Mouse (Mus musculus) limb, embryonic 10.5 days (tissue): ENCODE data around the gene Bpifc. TPM values are rescaled to one million over a fixed set of nuclear protein-coding genes. Genes with fewer than 3 reads are reported as not detected.
A peak's percentile ranks its signal among the peaks of the same experiment; 100 is the strongest.

Experiments
- DNase-seq: peaks from one replicate; pipeline ENCODE4 v3.0.0-alpha.2; 2017; ENCODE audit warnings: low spot score
- H3K27ac ChIP-seq: fragments of 300-500 bp; sonication (generic); 2 replicates; pipeline ENCODE4 v1.5.1; 2016; ENCODE audit warnings: mild to moderate bottlenecking
- H3K27me3 ChIP-seq: fragments of 300-500 bp; sonication (generic); 2 replicates; pipeline ENCODE4 v1.6.1; 2016; ENCODE audit warnings: low read depth, mild to moderate bottlenecking; ENCODE audit not compliant: poor library complexity, severe bottlenecking
- H3K36me3 ChIP-seq: fragments of 300-500 bp; sonication (generic); 2 replicates; pipeline ENCODE4 v1.6.1; 2016; ENCODE audit warnings: mild to moderate bottlenecking, moderate library complexity
- H3K4me1 ChIP-seq: fragments of 300-500 bp; sonication (generic); 2 replicates; pipeline ENCODE4 v1.6.1; 2016
- H3K4me3 ChIP-seq: fragments of 300-500 bp; sonication (generic); 2 replicates; pipeline ENCODE4 v1.5.1; 2016; ENCODE audit warnings: mild to moderate bottlenecking, moderate library complexity
- H3K9me3 ChIP-seq: fragments of 300-500 bp; sonication (generic); replicated peaks from 2 replicates; pipeline ENCODE4 v1.6.1; 2016; ENCODE audit warnings: mild to moderate bottlenecking
- WGBS: fragments of 180-500 bp; shearing (Covaris S2); methylation state at CpG from one replicate; pipeline ENCODE4 v1.1.7; 2016; 5-methylcytosine and 5-hydroxymethylcytosine counted together
- polyA plus RNA-seq: library from polyadenylated mRNA; unstranded; fragments of >200 nt; fragmentation: Nextera tagmentation; extraction: Ambion mirVana; gene quantifications from 2 replicates; pipeline ENCODE4 v1.2.1, GENCODE M21; 2016

Bpifc gene
- polyA plus RNA-seq, result not detected in 2 replicates

- H3K27me3 ChIP-seq, result no peaks in the 10 kb centered on the region
- H3K4me3 ChIP-seq, result no peak within 1 kb of the TSS
- no peaks in the 10 kb centered on the region for H3K36me3 ChIP-seq
- H3K9me3 ChIP-seq, result no peaks in the 10 kb centered on the region
- H3K27ac ChIP-seq, result no peak within 1 kb of the TSS
- WGBS, result 99% methylated on average over 2 of the region's 2 CpGs
- H3K4me1 ChIP-seq, result no peaks in the 10 kb centered on the region
- no peak for DNase-seq
Measured at GRCm38 (mm10) chr10:86011781-86012180, at the start of gene Bpifc. TSS of gene Bpifc (minus strand) at chr10:86011895.

- no peaks in the 10 kb centered on the region for H3K27me3 ChIP-seq
- peaks cover 6% of the 10 kb centered on the region; the same call in 1 of the 2 replicates for H3K36me3 ChIP-seq
- no peak overlapping the region for H3K27ac ChIP-seq
- no peaks in the 10 kb centered on the region for H3K9me3 ChIP-seq
- peaks cover 17% of the 10 kb centered on the region for H3K4me1 ChIP-seq
- no peak overlapping the region for H3K4me3 ChIP-seq
- 74% methylated on average over 3 of the region's 3 CpGs for WGBS
- DNase-seq, result no peak
Measured at GRCm38 (mm10) chr10:86060267-86060666, 48.6 kb upstream of the Bpifc start.

- peaks cover 6% of the 10 kb centered on the region; the same call in 1 of the 2 replicates for H3K36me3 ChIP-seq
- H3K9me3 ChIP-seq, result no peaks in the 10 kb centered on the region
- H3K4me3 ChIP-seq, result no peak overlapping the region
- DNase-seq, result no peak
- H3K4me1 ChIP-seq, result peaks cover 10% of the 10 kb centered on the region
- WGBS, result 67% methylated on average over 2 of the region's 2 CpGs
- peak overlapping the region; percentile 14; the same call in 1 of the 2 replicates for H3K27ac ChIP-seq
- no peaks in the 10 kb centered on the region for H3K27me3 ChIP-seq
Measured at GRCm38 (mm10) chr10:86057712-86058111, 46.0 kb upstream of the Bpifc start.

GRCm38 (mm10) chr10:86057286-86057685 is 45.6 kb upstream of the Bpifc start:
- DNase-seq, result no peak
- no peak overlapping the region for H3K4me3 ChIP-seq
- no peaks in the 10 kb centered on the region for H3K9me3 ChIP-seq
- H3K27ac ChIP-seq, result peak overlapping the region; percentile 14; the same call in 1 of the 2 replicates
- WGBS, result 81% methylated on average over 11 of the region's 11 CpGs
- no peaks in the 10 kb centered on the region for H3K27me3 ChIP-seq
- H3K36me3 ChIP-seq, result peaks cover 6% of the 10 kb centered on the region; the same call in 1 of the 2 replicates
- H3K4me1 ChIP-seq, result peaks cover 10% of the 10 kb centered on the region

GRCm38 (mm10) chr10:86056297-86056903 is 44.7 kb upstream of the Bpifc start:
- no peaks in the 10 kb centered on the region for H3K9me3 ChIP-seq
- H3K4me1 ChIP-seq, result peaks cover 10% of the 10 kb centered on the region
- peaks cover 6% of the 10 kb centered on the region; the same call in 1 of the 2 replicates for H3K36me3 ChIP-seq
- H3K27ac ChIP-seq, result no peak overlapping the region
- WGBS, result 87% methylated on average over 8 of the region's 8 CpGs
- no peak overlapping the region for H3K4me3 ChIP-seq
- no peak for DNase-seq
- H3K27me3 ChIP-seq, result no peaks in the 10 kb centered on the region

GRCm38 (mm10) chr10:86052818-86053522 is 41.3 kb upstream of the Bpifc start:
- no peak for DNase-seq
- WGBS, result 77% methylated on average over 10 of the region's 10 CpGs
- Histone ChIP-seq H3K9me3 (no peaks in the 10 kb centered on the region), H3K4me1 (peaks cover 4% of the 10 kb centered on the region), H3K4me3 (no peak overlapping the region), H3K36me3 (peaks cover 11% of the 10 kb centered on the region), H3K27me3 (no peaks in the 10 kb centered on the region), H3K27ac (no peak overlapping the region)

GRCm38 (mm10) chr10:86050522-86050921 is 38.8 kb upstream of the Bpifc start:
- peak; percentile 18 for DNase-seq
- no peaks in the 10 kb centered on the region for H3K9me3 ChIP-seq
- 56% methylated on average over 2 of the region's 2 CpGs for WGBS
- H3K4me3 ChIP-seq, result no peak overlapping the region
- H3K36me3 ChIP-seq, result peaks cover 15% of the 10 kb centered on the region
- H3K27me3 ChIP-seq, result no peaks in the 10 kb centered on the region
- no peaks in the 10 kb centered on the region; the same call in 1 of the 2 replicates for H3K4me1 ChIP-seq
- no peak overlapping the region for H3K27ac ChIP-seq

- no peak overlapping the region for H3K27ac ChIP-seq
- no peaks in the 10 kb centered on the region; the same call in 1 of the 2 replicates for H3K4me1 ChIP-seq
- H3K9me3 ChIP-seq, result no peaks in the 10 kb centered on the region
- peak; percentile 19 for DNase-seq
- H3K27me3 ChIP-seq, result no peaks in the 10 kb centered on the region
- H3K4me3 ChIP-seq, result no peak overlapping the region
- 91% methylated on average over 9 of the region's 9 CpGs for WGBS
- peaks cover 28% of the 10 kb centered on the region for H3K36me3 ChIP-seq
Measured at GRCm38 (mm10) chr10:86047786-86048185, 36.1 kb upstream of the Bpifc start.

GRCm38 (mm10) chr10:86046371-86046770 is 34.7 kb upstream of the Bpifc start:
- DNase-seq, result no peak
- Histone ChIP-seq H3K27ac (no peak overlapping the region), H3K4me1 (no peaks in the 10 kb centered on the region; the same call in 1 of the 2 replicates), H3K36me3 (peaks cover 30% of the 10 kb centered on the region), H3K4me3 (no peak overlapping the region), H3K9me3 (no peaks in the 10 kb centered on the region), H3K27me3 (no peaks in the 10 kb centered on the region)
- 92% methylated on average over 1 of the region's 1 CpGs for WGBS

GRCm38 (mm10) chr10:86044066-86044465 is 32.4 kb upstream of the Bpifc start:
- no peak overlapping the region for H3K4me3 ChIP-seq
- no peaks in the 10 kb centered on the region; the same call in 1 of the 2 replicates for H3K4me1 ChIP-seq
- no peaks in the 10 kb centered on the region for H3K9me3 ChIP-seq
- WGBS, result 92% methylated on average over 8 of the region's 8 CpGs
- H3K36me3 ChIP-seq, result peaks cover 32% of the 10 kb centered on the region
- H3K27me3 ChIP-seq, result no peaks in the 10 kb centered on the region
- no peak overlapping the region for H3K27ac ChIP-seq
- no peak for DNase-seq

- WGBS, result 87% methylated on average over 4 of the region's 4 CpGs
Measured at GRCm38 (mm10) chr10:86043651-86044050, 32.0 kb upstream of the Bpifc start.

GRCm38 (mm10) chr10:86034007-86034728 is 22.5 kb upstream of the Bpifc start:
- H3K4me3 ChIP-seq, result no peak overlapping the region
- H3K27me3 ChIP-seq, result no peaks in the 10 kb centered on the region
- no peak for DNase-seq
- 98% methylated on average over 2 of the region's 2 CpGs for WGBS
- peaks cover 11% of the 10 kb centered on the region for H3K4me1 ChIP-seq
- no peak overlapping the region for H3K27ac ChIP-seq
- H3K36me3 ChIP-seq, result peaks cover 31% of the 10 kb centered on the region
- no peaks in the 10 kb centered on the region for H3K9me3 ChIP-seq

More at GRCm38 (mm10) chr10:86043651-86044050, 32.0 kb upstream of the Bpifc start:
- no peaks in the 10 kb centered on the region; the same call in 1 of the 2 replicates for H3K4me1 ChIP-seq
- no peaks in the 10 kb centered on the region for H3K9me3 ChIP-seq
- no peak overlapping the region for H3K4me3 ChIP-seq
- no peaks in the 10 kb centered on the region for H3K27me3 ChIP-seq
- no peak overlapping the region for H3K27ac ChIP-seq
- no peak for DNase-seq
- H3K36me3 ChIP-seq, result peaks cover 32% of the 10 kb centered on the region

GRCm38 (mm10) chr10:86032517-86032916 is 20.8 kb upstream of the Bpifc start:
- H3K27ac ChIP-seq, result no peak overlapping the region
- no peak for DNase-seq
- WGBS, result 69% methylated on average over 3 of the region's 3 CpGs
- no peaks in the 10 kb centered on the region for H3K27me3 ChIP-seq
- H3K9me3 ChIP-seq, result no peaks in the 10 kb centered on the region
- no peak overlapping the region for H3K4me3 ChIP-seq
- H3K4me1 ChIP-seq, result peaks cover 11% of the 10 kb centered on the region
- peaks cover 28% of the 10 kb centered on the region for H3K36me3 ChIP-seq
